Mouse (Mus musculus): ENCODE data around the gene Abcc2.
A peak's percentile ranks its signal among the peaks of the same experiment; 100 is the strongest.

Gene Abcc2

GRCm38 (mm10) chr19:43784761-43785160, 2.8 kb downstream of the Abcc2 start:
- no peak for DNase-seq

GRCm38 (mm10) chr19:43786249-43787026, 4.4 kb downstream of the Abcc2 start:
- no peak for DNase-seq

- no peak for DNase-seq
These were observed 7.8 kb downstream of the Abcc2 start for GRCm38 (mm10) chr19:43789817-43790216.

- no peak for DNase-seq
These were observed 10.5 kb downstream of the Abcc2 start for GRCm38 (mm10) chr19:43792537-43792936.

- no peak for DNase-seq
These were observed 12.0 kb downstream of the Abcc2 start for GRCm38 (mm10) chr19:43793951-43794350.

- no peak for DNase-seq
These were observed 13.5 kb downstream of the Abcc2 start for GRCm38 (mm10) chr19:43795511-43795910.

GRCm38 (mm10) chr19:43797216-43797615, 15.2 kb downstream of the Abcc2 start:
- no peak for DNase-seq

GRCm38 (mm10) chr19:43801427-43802051, 19.5 kb downstream of the Abcc2 start:
- no peak for DNase-seq

- DNase-seq, result no peak
These were observed 21.9 kb downstream of the Abcc2 start for GRCm38 (mm10) chr19:43803866-43804265.

- no peak for DNase-seq
These were observed 27.3 kb downstream of the Abcc2 start for GRCm38 (mm10) chr19:43809331-43809730.

GRCm38 (mm10) chr19:43811419-43811818, 29.4 kb downstream of the Abcc2 start:
- DNase-seq, result no peak

GRCm38 (mm10) chr19:43813315-43813714, 31.3 kb downstream of the Abcc2 start:
- DNase-seq, result no peak

GRCm38 (mm10) chr19:43815661-43816414, 33.8 kb downstream of the Abcc2 start:
- DNase-seq, result no peak

GRCm38 (mm10) chr19:43826855-43827254, 44.9 kb downstream of the Abcc2 start:
- no peak for DNase-seq

- DNase-seq, result peak; percentile 57 to 79
These were observed 50.6 kb downstream of the Abcc2 start for GRCm38 (mm10) chr19:43832425-43833069.

- no peak for DNase-seq
These were observed 61.2 kb downstream of the Abcc2 start for GRCm38 (mm10) chr19:43843184-43843583.

GRCm38 (mm10) chr19:43845331-43845908, 63.4 kb downstream of the Abcc2 start:
- DNase-seq, result no peak

- no peak for DNase-seq
These were observed 65.1 kb downstream of the Abcc2 start for GRCm38 (mm10) chr19:43847056-43847455.

- no peak for DNase-seq
These were observed 66.0 kb downstream of the Abcc2 start for GRCm38 (mm10) chr19:43847966-43848365.

GRCm38 (mm10) chr19:43850026-43850425, 68.0 kb downstream of the Abcc2 start:
- DNase-seq, result no peak

- peak; percentile 41 to 49 for DNase-seq
These were observed 70.1 kb downstream of the Abcc2 start for GRCm38 (mm10) chr19:43851996-43852630.

GRCm38 (mm10) chr19:43852837-43853545, 71.0 kb downstream of the Abcc2 start:
- DNase-seq, result peak in 1 of 2 experiments; percentile 13

Measured in cerebellum, adult 18-20 months (tissue).